Comparison of ENCODE assay signal across 8 mouse cellular contexts in the genomic region with DNA sequence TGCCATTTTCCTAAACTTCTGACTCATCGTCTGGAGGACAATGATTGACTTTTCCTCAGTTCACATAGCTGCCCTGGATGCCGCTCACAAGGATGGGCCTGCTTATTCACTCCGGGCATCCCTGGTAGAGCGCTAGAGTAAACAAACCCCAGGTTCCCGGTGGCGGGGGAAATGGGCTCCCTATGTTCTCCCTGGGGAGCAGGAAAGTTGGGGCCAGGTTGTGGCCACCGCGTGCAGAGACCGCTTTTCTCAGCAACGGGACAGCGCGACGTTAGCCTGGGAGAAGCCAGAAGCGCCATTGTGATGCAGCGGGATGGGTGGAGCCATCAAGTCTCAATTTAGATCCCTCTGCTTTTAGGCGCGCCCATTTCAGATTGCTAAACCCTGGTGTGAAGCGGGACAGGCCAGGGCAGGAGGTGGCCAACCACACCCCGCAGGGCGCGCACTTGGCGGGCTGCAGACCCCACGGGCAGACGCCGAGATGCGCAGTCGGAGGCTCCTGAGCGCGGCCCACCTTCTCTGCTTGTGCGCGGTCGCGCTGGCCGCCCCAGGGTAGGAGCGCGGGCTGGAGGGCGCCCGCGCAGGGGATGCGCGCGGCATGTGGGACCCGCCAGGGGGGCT. TPM values are rescaled to one million over a fixed set of nuclear protein-coding genes. Genes with fewer than 3 reads are reported as not detected.
DNase-seq lines count a peak whose midpoint lies in the region; ATAC-seq lines count a peak whose summit lies in the region.

Gene Cd109 (plus strand): TSS at position 146 of the 621 bp plus-strand sequence.

- peaks cover 33% of the 10 kb centered on the region for H3K27me3 ChIP-seq in kidney, embryonic 15.5 days
- peaks cover 3% of the 10 kb centered on the region for H3K27me3 ChIP-seq in lung, embryonic 16.5 days (ENCODE audit: control insufficient read depth, insufficient read depth, low read depth, low read length)

- WGBS in kidney, embryonic 15.5 days = under 1% methylated on average over 43 of the region's 43 CpGs
- under 1% methylated on average over 43 of the region's 43 CpGs for WGBS in lung, embryonic 16.5 days

- no peaks in the 10 kb centered on the region for H3K9me3 ChIP-seq in kidney, embryonic 15.5 days (replicated peaks)
- H3K9me3 ChIP-seq in lung, embryonic 16.5 days (ENCODE audit: control insufficient read depth, low read length) = no peaks in the 10 kb centered on the region

- peaks cover 23% of the 10 kb centered on the region for H3K4me1 ChIP-seq in kidney, embryonic 15.5 days
- H3K4me1 ChIP-seq in lung, embryonic 16.5 days (replicated peaks; ENCODE audit: control insufficient read depth, insufficient read depth, low read length) = peaks cover 8% of the 10 kb centered on the region; the same call in 1 of the 2 replicates

- no peak within 1 kb of the TSS for H3K27ac ChIP-seq in kidney, embryonic 15.5 days
- H3K27ac ChIP-seq in lung, embryonic 16.5 days (ENCODE audit: low read length) = peak within 1 kb of the TSS; percentile 44; the same call in 1 of the 2 replicates

- H3K9ac ChIP-seq in kidney, embryonic 15.5 days = peak within 1 kb of the TSS; percentile 52
- peak within 1 kb of the TSS; percentile 74 for H3K9ac ChIP-seq in lung, embryonic 16.5 days (ENCODE audit: low read length)

- peak within 1 kb of the TSS; percentile 98 for H3K4me2 ChIP-seq in kidney, embryonic 15.5 days
- H3K4me2 ChIP-seq in lung, embryonic 16.5 days (ENCODE audit: low read depth, low read length) = peak within 1 kb of the TSS; percentile 94

- no peaks in the 10 kb centered on the region for H3K36me3 ChIP-seq in kidney, embryonic 15.5 days
- H3K36me3 ChIP-seq in lung, embryonic 16.5 days (ENCODE audit: control insufficient read depth, insufficient read depth, low read length) = no peaks in the 10 kb centered on the region

- peak; percentile 17 for DNase-seq in right cerebral cortex, adult 18-20 months
- no peak for DNase-seq in right cerebral cortex, postnatal 14 days
- DNase-seq in embryo, embryonic 10.5 days (ENCODE audit: low spot score) = peak; percentile 78
- peak; percentile 49 to 58 for DNase-seq in heart, adult 18-20 months
- DNase-seq in ovary, postnatal 14 days (ENCODE audit: low spot score) = peak; percentile 13
- DNase-seq in natural killer cell, adult 2 months (ENCODE audit: low spot score in 2 of 2) = no peak

- ATAC-seq in kidney, embryonic 15.5 days (replicated peaks; ENCODE audit: low FRiP score) = peak; percentile 75
- ATAC-seq in lung, embryonic 16.5 days (ENCODE audit: low read depth) = peak; percentile 78

- peak within 1 kb of the TSS; percentile 66 for H3K4me3 ChIP-seq in kidney, embryonic 15.5 days (replicated peaks)
- peak within 1 kb of the TSS; percentile 69 for H3K4me3 ChIP-seq in lung, embryonic 16.5 days (ENCODE audit: low read length)

RNA-seq across cellular contexts. Expression of gene Cd109, which starts in this region (rescaled TPM):
- total RNA-seq in heart, adult 18-20 months (2021) = under 1 TPM; 0.57 to 0.79 TPM
- polyA plus RNA-seq in kidney, embryonic 15.5 days (2015; fragmentation: Nextera tagmentation; extraction: Ambion mirVana) = 6.2 and 6.9 TPM in 2 replicates
- polyA plus RNA-seq in lung, embryonic 16.5 days (2015; fragmentation: Nextera tagmentation; extraction: Ambion mirVana) = 10.6 and 10.7 TPM in 2 replicates

Comparison
In these comparisons a context has a peak if more than half of its experiments do, and no peak if none do; other contexts are left out.
1. DNase-seq: peak in right cerebral cortex, adult 18-20 months (single experiment), embryo, embryonic 10.5 days (single experiment) and ovary, postnatal 14 days (single experiment); none in right cerebral cortex, postnatal 14 days (single experiment) and natural killer cell, adult 2 months (0 of 2).
2. Peak in DNase-seq in heart, adult 18-20 months; RNA of the gene not detected or under 1 TPM.